Mouse (Mus musculus) kidney, embryonic 16.5 days (tissue): Measurements from ENCODE around the gene Ano10. TPM values are rescaled to one million over a fixed set of nuclear protein-coding genes. Genes with fewer than 3 reads are reported as not detected.
A peak's percentile ranks its signal among the peaks of the same experiment; 100 is the strongest.

ENCODE experiments used
- ATAC-seq: fragments of 200-750 bp; cut with Nextera tagmentation; 2 replicates; pipeline ENCODE4 v1.8.0; 2017; ENCODE audit warnings: moderate TSS enrichment; ENCODE audit not compliant: low FRiP score, low TSS enrichment
- H3K27ac ChIP-seq: fragments of 300-500 bp; sonication (generic); 2 replicates; pipeline ENCODE4 v1.5.1; 2014; ENCODE audit warnings: low read length
- H3K27me3 ChIP-seq: fragments of 300-500 bp; sonication (generic); 2 replicates; pipeline ENCODE4 v1.6.1; 2014; ENCODE audit warnings: low read length, control low read depth, mixed read lengths; ENCODE audit not compliant: insufficient read depth
- H3K36me3 ChIP-seq: fragments of 300-500 bp; sonication (generic); 2 replicates; pipeline ENCODE4 v1.6.1; 2014; ENCODE audit warnings: low read length, control low read depth, mixed read lengths; ENCODE audit not compliant: insufficient read depth
- H3K4me1 ChIP-seq: fragments of 300-500 bp; sonication (generic); 2 replicates; pipeline ENCODE4 v1.6.1; 2014; ENCODE audit warnings: low read length, control low read depth, mixed read lengths; ENCODE audit not compliant: insufficient read depth
- H3K4me2 ChIP-seq: fragments of 300-500 bp; sonication (generic); replicated peaks from 2 replicates; pipeline ENCODE4 v1.6.1; 2014; ENCODE audit warnings: low read depth, low read length
- H3K4me3 ChIP-seq: fragments of 300-500 bp; sonication (generic); 2 replicates; pipeline ENCODE4 v1.5.1; 2014; ENCODE audit warnings: mild to moderate bottlenecking, low read length
- H3K9ac ChIP-seq: fragments of 300-500 bp; sonication (generic); replicated peaks from 2 replicates; pipeline ENCODE4 v1.6.1; 2014; ENCODE audit warnings: low read length
- H3K9me3 ChIP-seq: fragments of 300-500 bp; sonication (generic); 2 replicates; pipeline ENCODE4 v1.6.1; 2016; ENCODE audit warnings: low read length, control low read depth
- WGBS: fragments of 180-500 bp; shearing (Covaris S2); extraction: QIAGEN DNeasy Blood & Tissue Kit; methylation state at CpG from one replicate; pipeline ENCODE4 v1.1.7; 2014; 5-methylcytosine and 5-hydroxymethylcytosine counted together
- polyA plus RNA-seq: library from polyadenylated mRNA; unstranded; fragments of >200 nt; fragmentation: Nextera tagmentation; extraction: Ambion mirVana; gene quantifications from 2 replicates; pipeline ENCODE4 v1.2.1, GENCODE M21; 2015

The Ano10 gene
- polyA plus RNA-seq, 1 experiment from 2014 or later = 39.6 TPM

DNA sequence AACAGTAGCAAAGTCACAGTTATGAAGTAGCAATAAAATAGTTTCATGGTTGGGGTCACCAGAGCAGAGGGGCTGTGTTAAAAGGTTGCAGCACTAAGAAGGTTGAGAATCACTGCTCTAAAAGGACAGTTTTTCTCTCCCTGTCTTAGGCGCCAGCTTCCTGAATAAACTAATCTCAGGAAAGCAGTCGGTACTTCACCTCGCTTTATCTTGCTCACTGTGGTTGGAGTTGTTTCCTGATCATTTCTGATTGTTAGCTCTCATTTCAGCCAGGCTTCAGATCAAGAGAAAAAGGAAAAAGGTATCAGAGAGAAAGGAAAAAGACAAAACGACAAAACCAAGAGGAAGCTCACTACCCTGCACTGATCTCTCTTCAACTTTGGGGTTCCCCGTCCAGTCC, 1.9 kb upstream of the Ano10 start:
- Histone ChIP-seq H3K4me1 (peaks cover 11% of the 10 kb centered on the region; the same call in 1 of the 2 replicates), H3K9ac (no peak overlapping the region), H3K27ac (no peak overlapping the region), H3K4me2 (no peak overlapping the region), H3K4me3 (no peak overlapping the region), H3K27me3 (no peaks in the 10 kb centered on the region), H3K36me3 (no peaks in the 10 kb centered on the region), H3K9me3 (no peaks in the 10 kb centered on the region)
- ATAC-seq = no peak
- WGBS = 84% methylated on average over 5 of the region's 5 CpGs

DNA sequence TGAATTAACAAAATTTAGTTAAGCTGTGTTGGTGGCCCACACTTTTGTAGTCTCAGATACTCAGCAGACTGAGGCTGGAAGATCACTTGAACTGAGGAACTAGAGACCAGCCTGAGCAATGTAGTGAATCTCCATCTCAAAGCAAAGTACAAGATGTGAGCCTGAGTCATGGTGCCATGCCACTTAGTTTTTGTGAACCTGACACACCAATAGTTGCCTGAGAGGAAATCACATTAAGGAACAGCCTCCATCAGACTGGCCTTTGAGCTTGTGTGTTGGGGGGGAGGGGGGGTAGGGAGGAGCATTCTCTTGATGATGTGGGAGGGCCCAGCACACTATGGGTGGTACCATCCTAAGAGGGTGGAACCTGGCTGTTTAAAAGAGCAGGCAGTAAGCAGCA, 1.2 kb upstream of the Ano10 start:
- Histone ChIP-seq H3K27ac (no peak overlapping the region), H3K27me3 (no peaks in the 10 kb centered on the region), H3K4me1 (peaks cover 11% of the 10 kb centered on the region; the same call in 1 of the 2 replicates), H3K9me3 (no peaks in the 10 kb centered on the region), H3K4me2 (no peak overlapping the region), H3K9ac (no peak overlapping the region), H3K4me3 (no peak overlapping the region), H3K36me3 (no peaks in the 10 kb centered on the region)
- no peak for ATAC-seq

DNA sequence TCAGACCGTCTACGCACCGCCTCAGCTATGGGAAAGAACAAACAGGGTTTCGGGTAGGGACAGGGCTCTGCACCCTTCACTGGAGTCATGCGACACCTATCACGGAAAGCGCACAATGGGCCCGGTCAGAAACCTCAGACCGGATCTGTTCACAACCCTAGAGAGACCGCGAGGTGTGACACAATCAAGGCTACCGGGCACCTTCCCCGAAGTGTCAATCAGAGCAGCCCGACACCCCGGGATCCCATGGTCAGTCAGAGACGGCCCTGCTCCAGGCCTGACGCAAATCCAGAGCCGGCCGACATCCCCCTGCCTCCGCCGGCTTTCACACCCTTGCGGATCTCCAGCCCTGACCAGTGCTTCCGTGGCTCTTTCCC, 370 bp downstream of the Ano10 start:
- peak overlapping the region; percentile 78 for H3K4me2 ChIP-seq
- H3K9me3 ChIP-seq = no peaks in the 10 kb centered on the region
- H3K4me1 ChIP-seq = peaks cover 11% of the 10 kb centered on the region; the same call in 1 of the 2 replicates
- H3K4me3 ChIP-seq = peak overlapping the region; percentile 88
- ATAC-seq = peak; percentile 83
- peak overlapping the region; percentile 54 for H3K27ac ChIP-seq
- under 1% methylated on average over 23 of the region's 23 CpGs for WGBS
- no peaks in the 10 kb centered on the region for H3K36me3 ChIP-seq
- no peaks in the 10 kb centered on the region for H3K27me3 ChIP-seq
- peak overlapping the region; percentile 94 for H3K9ac ChIP-seq

DNA sequence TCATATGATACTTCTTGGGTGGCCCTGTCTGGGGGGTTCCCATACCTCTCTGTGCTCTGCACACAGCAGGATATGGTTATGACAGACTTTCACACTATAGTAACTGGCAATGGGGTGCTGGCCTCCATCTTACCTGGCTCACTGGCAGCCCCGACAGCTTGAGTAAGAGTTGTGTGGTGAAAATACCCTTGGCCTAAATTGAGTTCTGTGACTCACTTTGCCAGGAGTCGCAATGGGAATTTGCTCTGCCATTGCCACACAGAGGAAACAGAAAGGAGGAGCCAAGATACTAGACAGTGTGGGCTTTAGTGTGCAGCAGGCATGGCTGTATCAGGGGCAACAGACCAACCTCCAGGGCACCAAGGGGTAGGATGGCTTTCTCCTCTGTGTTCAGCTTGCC, 4.0 kb downstream of the Ano10 start:
- WGBS = 96% methylated on average over 2 of the region's 2 CpGs
- H3K4me1 ChIP-seq = peaks cover 18% of the 10 kb centered on the region
- no peak for ATAC-seq

DNA sequence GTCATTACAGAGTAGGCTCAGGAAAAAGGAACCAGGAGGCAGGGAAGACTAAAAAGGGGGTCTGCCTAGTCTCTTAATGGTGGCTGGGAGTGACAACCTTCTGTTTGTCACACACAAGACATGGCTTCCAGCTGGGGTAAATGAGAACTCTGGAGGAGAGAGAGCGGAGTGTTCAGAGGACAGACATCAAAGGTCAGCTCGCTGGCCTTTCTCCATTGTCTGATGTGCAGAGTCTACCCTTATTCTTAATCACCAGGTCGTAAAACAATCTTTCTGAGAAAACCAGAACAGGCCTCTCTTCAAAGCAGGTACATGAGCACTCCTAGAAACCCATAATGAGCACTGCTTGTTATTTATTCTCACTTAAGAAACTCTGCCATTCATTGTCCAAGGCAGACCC, 5.8 kb downstream of the Ano10 start:
- H3K4me3 ChIP-seq = no peak overlapping the region
- 47% methylated on average over 3 of the region's 3 CpGs for WGBS
- H3K4me1 ChIP-seq = peaks cover 20% of the 10 kb centered on the region
- H3K36me3 ChIP-seq = no peaks in the 10 kb centered on the region
- H3K27ac ChIP-seq = no peak overlapping the region
- no peaks in the 10 kb centered on the region for H3K9me3 ChIP-seq
- no peak for ATAC-seq
- no peaks in the 10 kb centered on the region for H3K27me3 ChIP-seq
- H3K4me2 ChIP-seq = no peak overlapping the region
- no peak overlapping the region for H3K9ac ChIP-seq

More for the DNA sequence above, 4.0 kb downstream of the Ano10 start:
- no peak overlapping the region for H3K9ac ChIP-seq
- H3K4me2 ChIP-seq = no peak overlapping the region
- H3K36me3 ChIP-seq = no peaks in the 10 kb centered on the region
- no peaks in the 10 kb centered on the region for H3K9me3 ChIP-seq
- no peak overlapping the region for H3K4me3 ChIP-seq
- H3K27me3 ChIP-seq = no peaks in the 10 kb centered on the region
- H3K27ac ChIP-seq = no peak overlapping the region

DNA sequence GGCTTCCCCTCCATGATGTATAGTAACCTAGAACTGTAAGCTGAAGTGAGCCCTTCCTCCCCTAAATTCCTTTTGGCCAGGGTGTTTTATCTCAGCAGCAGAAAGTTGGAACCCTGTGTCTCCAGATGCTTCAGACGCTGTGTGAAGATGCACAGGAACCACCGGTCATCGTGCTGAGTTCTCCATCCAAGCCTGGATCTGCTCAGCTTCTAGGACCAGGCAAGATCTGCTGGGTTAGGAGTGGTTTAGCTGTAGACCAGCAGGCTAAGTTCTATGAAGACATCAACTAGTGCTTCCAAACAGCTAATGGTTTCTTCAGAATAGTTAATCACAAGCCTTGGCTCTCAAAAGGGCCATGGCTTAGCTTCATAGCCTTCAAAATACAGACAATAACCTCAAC, 6.7 kb downstream of the Ano10 start:
- Histone ChIP-seq H3K4me3 (no peak overlapping the region), H3K27me3 (no peaks in the 10 kb centered on the region), H3K9me3 (0 out of 2 replicates have a peak, but pooled peaks cover 2% of the 10 kb centered on the region), H3K9ac (no peak overlapping the region), H3K4me2 (no peak overlapping the region), H3K4me1 (peaks cover 15% of the 10 kb centered on the region), H3K27ac (no peak overlapping the region), H3K36me3 (no peaks in the 10 kb centered on the region)
- ATAC-seq = no peak
- 98% methylated on average over 3 of the region's 3 CpGs for whole genome bisulfite sequencing

DNA sequence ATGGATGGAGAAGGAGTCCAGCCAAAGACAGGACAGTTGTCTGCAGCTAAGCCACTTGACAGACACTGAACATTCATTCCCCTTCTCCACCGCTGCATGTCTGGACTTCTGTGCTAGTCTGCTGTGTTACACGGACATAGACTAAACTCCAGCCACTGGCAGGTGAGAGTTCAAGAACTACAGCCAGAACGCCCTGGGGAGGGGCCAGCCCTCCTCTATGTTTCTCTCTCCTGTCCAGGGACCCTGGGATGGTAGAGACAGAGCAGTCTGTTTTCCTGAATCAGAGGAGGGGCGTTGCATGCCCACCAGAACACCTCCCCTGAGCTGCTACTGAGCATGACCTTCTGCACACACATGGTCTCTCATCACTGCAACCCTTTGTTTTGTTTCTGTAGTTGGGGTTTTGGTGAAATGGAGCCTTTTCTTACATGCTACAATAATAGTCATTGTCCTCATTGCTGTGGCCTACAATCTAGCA, 8.4 kb downstream of the Ano10 start:
- Histone ChIP-seq H3K4me3 (no peak overlapping the region), H3K9ac (peak overlapping the region; percentile 25; the same call in 1 of the 2 replicates), H3K27ac (peak overlapping the region; percentile 31; the same call in 1 of the 2 replicates), H3K36me3 (no peaks in the 10 kb centered on the region), H3K27me3 (no peaks in the 10 kb centered on the region), H3K4me2 (peak overlapping the region; percentile 34), H3K4me1 (peaks cover 15% of the 10 kb centered on the region), H3K9me3 (0 out of 2 replicates have a peak, but pooled peaks cover 3% of the 10 kb centered on the region)
- WGBS = 31% methylated on average over 4 of the region's 4 CpGs
- ATAC-seq = peak; percentile 24

DNA sequence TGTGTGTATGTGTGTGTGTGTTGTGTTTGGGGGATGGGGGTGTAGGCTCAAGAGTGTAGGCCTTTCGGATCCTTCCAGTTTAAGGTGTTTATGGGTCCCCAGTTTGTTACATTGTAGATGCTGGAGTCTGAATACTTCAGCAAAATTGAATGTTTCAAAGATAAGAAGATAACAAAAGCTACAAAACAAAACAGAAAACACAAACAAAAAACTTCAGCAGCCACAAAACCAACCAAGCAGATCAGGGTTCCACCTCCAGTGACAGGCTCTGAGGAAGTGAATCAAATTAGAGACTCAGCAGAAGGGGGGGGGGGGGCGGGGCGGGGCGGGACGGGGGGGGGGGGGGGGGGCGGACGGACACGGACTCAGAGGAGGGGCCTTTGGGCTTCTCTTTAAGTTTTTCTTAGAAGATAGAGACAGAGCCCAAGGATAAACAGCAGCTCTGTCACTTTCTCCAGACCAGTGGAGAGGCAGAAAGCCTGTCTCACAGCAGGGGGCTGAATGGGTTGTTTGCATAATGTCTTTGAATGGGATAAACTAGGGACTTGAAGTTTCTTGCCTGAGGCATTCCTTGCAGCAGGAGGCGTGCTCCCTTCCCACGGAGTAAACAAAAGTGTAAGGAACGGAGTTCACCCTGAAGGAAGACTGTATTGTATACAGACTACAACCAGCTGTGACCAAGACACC, 8.9 kb downstream of the Ano10 start:
- ATAC-seq = peak; percentile 46
- peak overlapping the region; percentile 25; the same call in 1 of the 2 replicates for H3K9ac ChIP-seq
- WGBS = 15% methylated on average over 7 of the region's 11 CpGs

DNA sequence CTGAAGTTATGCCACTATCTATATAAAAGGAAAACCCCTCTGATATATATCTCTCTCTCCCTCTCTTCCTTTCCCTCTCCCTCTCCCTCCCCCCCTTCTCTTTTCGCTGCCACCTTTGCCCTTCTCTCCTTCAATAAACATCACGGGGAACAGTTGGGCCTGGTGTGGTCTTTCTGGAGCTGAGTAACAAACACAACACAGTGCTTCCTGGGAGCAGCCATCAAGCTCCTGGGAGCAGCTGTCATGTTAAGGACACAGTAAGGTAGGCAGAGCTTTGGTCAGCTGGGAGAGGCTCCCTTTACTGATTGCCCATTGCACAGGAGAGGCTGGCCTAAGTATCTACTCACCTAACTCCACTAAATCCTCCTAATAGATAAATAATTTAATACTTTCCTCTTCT, 9.5 kb downstream of the Ano10 start:
- H3K4me3 ChIP-seq = no peak overlapping the region
- H3K9ac ChIP-seq = no peak overlapping the region
- no peak for ATAC-seq
- 22% methylated on average over 2 of the region's 2 CpGs for WGBS
- H3K4me1 ChIP-seq = peaks cover 15% of the 10 kb centered on the region
- 0 out of 2 replicates have a peak, but pooled peaks cover 3% of the 10 kb centered on the region for H3K9me3 ChIP-seq
- no peaks in the 10 kb centered on the region for H3K27me3 ChIP-seq
- H3K27ac ChIP-seq = no peak overlapping the region
- H3K36me3 ChIP-seq = no peaks in the 10 kb centered on the region
- no peak overlapping the region for H3K4me2 ChIP-seq

More for the DNA sequence above, 8.9 kb downstream of the Ano10 start:
- H3K27ac ChIP-seq = peak overlapping the region; percentile 31; the same call in 1 of the 2 replicates
- peaks cover 15% of the 10 kb centered on the region for H3K4me1 ChIP-seq
- 0 out of 2 replicates have a peak, but pooled peaks cover 3% of the 10 kb centered on the region for H3K9me3 ChIP-seq
- H3K27me3 ChIP-seq = no peaks in the 10 kb centered on the region
- no peaks in the 10 kb centered on the region for H3K36me3 ChIP-seq
- peak overlapping the region; percentile 34 for H3K4me2 ChIP-seq
- no peak overlapping the region for H3K4me3 ChIP-seq

DNA sequence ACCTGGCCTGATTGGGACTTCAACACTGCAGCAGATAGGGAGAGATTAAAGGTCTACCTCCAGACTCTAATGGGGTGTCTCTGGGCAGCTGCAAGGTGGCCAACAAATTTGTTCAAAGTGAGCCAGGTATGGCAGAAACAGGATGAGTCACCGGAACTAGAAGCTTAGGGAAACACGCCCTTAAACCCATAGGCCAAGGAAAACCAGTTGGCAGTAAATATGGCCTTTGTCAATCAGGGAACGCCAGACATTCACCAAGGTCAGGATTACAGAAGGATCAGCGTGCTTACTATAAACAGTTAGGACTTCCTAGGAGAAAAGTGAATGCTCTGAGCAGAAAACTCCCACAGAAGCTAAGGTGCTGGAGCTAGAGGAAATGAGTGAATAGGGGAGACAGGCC, 13.2 kb downstream of the Ano10 start:
- no peak for ATAC-seq
- H3K4me3 ChIP-seq = no peak overlapping the region
- WGBS = 81% methylated on average over 4 of the region's 4 CpGs

More for the DNA sequence above, 13.2 kb downstream of the Ano10 start:
- no peak overlapping the region for H3K27ac ChIP-seq
- H3K4me1 ChIP-seq = peaks cover 13% of the 10 kb centered on the region
- no peak overlapping the region for H3K4me2 ChIP-seq
- 0 out of 2 replicates have a peak, but pooled peaks cover 3% of the 10 kb centered on the region for H3K36me3 ChIP-seq
- H3K27me3 ChIP-seq = no peaks in the 10 kb centered on the region
- H3K9ac ChIP-seq = no peak overlapping the region
- 0 out of 2 replicates have a peak, but pooled peaks cover 3% of the 10 kb centered on the region for H3K9me3 ChIP-seq
